Mouse (Mus musculus) thymus, adult 2 months (tissue): ENCODE data around the gene Csnk2a2. TPM values are rescaled to one million over a fixed set of nuclear protein-coding genes. Genes with fewer than 3 reads are reported as not detected.
A peak's percentile ranks its signal among the peaks of the same experiment; 100 is the strongest.

ENCODE experiments used
- DNase-seq: peaks from one replicate; pipeline ENCODE4 v3.0.0; 2021
- H3K27ac ChIP-seq: fragments of 200-500 bp; 2 replicates; pipeline ENCODE4 v1.5.1; 2012; ENCODE audit warnings: low read length, control low read depth; ENCODE audit not compliant: control insufficient read depth, insufficient read depth
- H3K27me3 ChIP-seq: fragments of 200-500 bp; 2 replicates; pipeline ENCODE4 v1.6.1; 2012; ENCODE audit warnings: mild to moderate bottlenecking, low read length, moderate library complexity, mixed read lengths; ENCODE audit not compliant: control insufficient read depth, insufficient read depth
- H3K36me3 ChIP-seq: fragments of 200-500 bp; 2 replicates; pipeline ENCODE4 v1.6.1; 2012; ENCODE audit warnings: mild to moderate bottlenecking, low read length, moderate library complexity; ENCODE audit not compliant: control insufficient read depth, insufficient read depth
- H3K4me1 ChIP-seq: fragments of 200-500 bp; replicated peaks from 2 replicates; pipeline ENCODE4 v1.6.1; 2012; ENCODE audit warnings: low read length; ENCODE audit not compliant: control insufficient read depth, insufficient read depth
- H3K4me3 ChIP-seq: fragments of 200-500 bp; 2 replicates; pipeline ENCODE4 v1.5.1; 2012; ENCODE audit warnings: mild to moderate bottlenecking, low read length, control low read depth, moderate library complexity; ENCODE audit not compliant: control insufficient read depth, insufficient read depth
- CTCF ChIP-seq: fragments of 200-500 bp; IDR thresholded peaks from 2 replicates; pipeline ENCODE4 v1.5.1; 2012; ENCODE audit warnings: mild to moderate bottlenecking, control low read depth, low read length, moderate library complexity, borderline replicate concordance; ENCODE audit not compliant: control insufficient read depth, poor library complexity, insufficient read depth; ENCODE audit errors: extremely low read depth
- POLR2A ChIP-seq: fragments of 200-500 bp; IDR thresholded peaks from 2 replicates; pipeline ENCODE4 v1.6.1; 2012; ENCODE audit warnings: mild to moderate bottlenecking, low read length, control low read depth, moderate library complexity; ENCODE audit not compliant: control insufficient read depth, poor library complexity, insufficient read depth; ENCODE audit errors: extremely low read depth
- WGBS: fragments of 180-500 bp; shearing (Covaris S2); methylation state at CpG from one replicate; pipeline ENCODE4 v1.1.7; 2018; 5-methylcytosine and 5-hydroxymethylcytosine counted together
- polyA plus RNA-seq: library from polyadenylated mRNA; depleted of rRNA; stranded (reverse); fragments of >200 nt; gene quantifications from 2 replicates; pipeline ENCODE4 v1.2.3, GENCODE M21; 2012

Gene Csnk2a2
- polyA plus RNA-seq, 1 experiment = 35.2 TPM

DNA sequence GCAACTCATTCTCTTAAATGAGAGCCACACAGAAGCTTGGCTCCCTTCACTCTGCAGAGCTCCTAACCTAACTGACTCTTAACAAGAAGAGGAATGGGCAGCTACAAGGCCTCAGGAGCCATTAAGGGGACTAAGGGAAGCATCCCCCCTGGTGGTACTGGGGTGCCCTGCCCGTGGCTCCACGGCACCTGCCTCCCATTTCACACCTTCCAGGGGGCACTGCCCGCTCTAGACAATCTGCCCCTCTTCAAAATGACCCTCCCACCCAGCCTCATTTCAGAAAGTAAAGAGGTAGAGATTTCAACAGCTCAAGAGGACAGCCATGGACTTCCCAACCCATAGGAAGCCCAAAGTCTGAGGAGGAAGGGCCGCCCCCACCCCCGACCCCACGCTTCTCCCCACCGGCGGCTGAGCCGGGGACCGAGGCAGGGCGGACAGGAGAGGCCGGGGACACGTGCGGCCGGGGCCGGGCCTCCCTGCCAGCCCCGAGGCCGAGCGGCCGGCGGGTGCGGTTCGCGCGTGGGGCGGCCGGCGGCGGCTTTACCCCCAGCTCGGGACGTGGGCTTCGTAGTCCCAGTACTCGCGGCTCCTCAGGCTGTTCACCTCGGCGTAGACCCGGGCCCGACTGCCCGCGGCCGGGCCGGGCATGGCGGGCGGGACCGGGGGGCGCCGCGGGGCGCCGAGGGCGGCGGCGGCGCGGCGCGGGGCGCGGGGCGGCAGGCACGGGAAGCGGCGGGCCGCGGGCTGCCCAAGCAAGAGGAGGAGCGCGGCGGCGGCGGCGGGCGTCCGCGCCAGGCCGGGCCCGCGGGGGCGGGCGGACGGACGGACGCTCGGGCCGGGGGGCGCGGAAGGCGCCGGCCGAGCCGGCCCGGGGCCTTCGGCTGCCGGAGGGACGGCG, 1.8 kb downstream of the Csnk2a2 start:
- H3K4me1 ChIP-seq = peaks cover 7% of the 10 kb centered on the region
- no peak for TF ChIP-seq POLR2A
- no peak for TF ChIP-seq CTCF
- no peaks in the 10 kb centered on the region for H3K27me3 ChIP-seq
- 11% methylated on average over 86 of the region's 95 CpGs for WGBS
- H3K4me3 ChIP-seq = peak overlapping the region; percentile 69
- peaks cover 23% of the 10 kb centered on the region; the same call in 1 of the 2 replicates for H3K36me3 ChIP-seq
- H3K27ac ChIP-seq = no peak overlapping the region
- peak; percentile 13 for DNase-seq

DNA sequence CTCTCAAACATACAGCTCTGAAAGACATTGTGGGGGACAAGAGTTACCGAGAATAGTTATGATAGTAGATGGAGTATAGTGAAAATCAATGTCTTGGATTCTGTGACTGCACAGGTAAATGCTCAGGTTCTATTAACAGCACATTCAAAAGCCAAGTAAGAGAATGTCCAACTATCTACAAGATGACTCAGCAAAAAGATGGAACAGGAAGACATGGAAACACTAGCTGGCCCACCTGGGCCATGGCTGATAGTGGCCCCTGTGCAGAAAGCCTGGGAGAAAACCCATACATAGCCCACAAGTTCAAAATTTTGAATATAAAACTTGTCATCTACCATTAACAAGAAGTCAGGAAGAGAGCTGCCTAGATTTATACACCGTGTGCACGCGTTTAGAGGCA, 19.8 kb downstream of the Csnk2a2 start:
- no peak for DNase-seq
- peaks cover 44% of the 10 kb centered on the region for H3K36me3 ChIP-seq

DNA sequence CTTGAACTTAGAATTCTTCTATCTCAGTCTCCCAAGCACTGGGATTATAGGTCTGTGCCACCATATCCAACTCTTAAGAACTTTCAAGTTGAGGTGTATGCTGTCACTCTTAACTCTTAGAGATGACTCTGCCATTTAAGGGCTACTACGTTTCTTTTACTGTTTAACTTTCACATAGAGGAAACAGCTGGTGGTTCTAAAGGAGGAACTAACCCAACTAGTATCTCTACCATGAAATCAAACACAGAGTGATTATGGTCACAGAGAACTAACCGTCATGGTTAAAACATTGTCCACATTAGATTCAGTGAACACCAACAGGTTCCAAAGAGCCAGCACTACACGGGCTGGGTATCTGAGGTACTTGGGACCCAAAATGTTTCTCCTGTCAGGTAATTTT, 20.8 kb downstream of the Csnk2a2 start:
- TF ChIP-seq POLR2A (no peak), CTCF (no peak)
- 86% methylated on average over 3 of the region's 3 CpGs for WGBS
- H3K27me3 ChIP-seq = no peaks in the 10 kb centered on the region
- no peaks in the 10 kb centered on the region for H3K4me1 ChIP-seq
- H3K36me3 ChIP-seq = peaks cover 44% of the 10 kb centered on the region
- H3K4me3 ChIP-seq = no peak overlapping the region
- no peak for DNase-seq
- H3K27ac ChIP-seq = no peak overlapping the region

More for the DNA sequence above, 19.8 kb downstream of the Csnk2a2 start:
- Histone ChIP-seq H3K27ac (no peak overlapping the region), H3K4me3 (no peak overlapping the region), H3K27me3 (no peaks in the 10 kb centered on the region), H3K4me1 (no peaks in the 10 kb centered on the region)
- TF ChIP-seq CTCF (no peak), POLR2A (no peak)
- WGBS = 97% methylated on average over 4 of the region's 4 CpGs

GRCm38 (mm10) chr8:95466543-95466942, 23.3 kb downstream of the Csnk2a2 start:
- no peaks in the 10 kb centered on the region for H3K27me3 ChIP-seq
- no peaks in the 10 kb centered on the region for H3K4me1 ChIP-seq
- no peak for TF ChIP-seq POLR2A
- TF ChIP-seq CTCF = no peak
- WGBS = 95% methylated on average over 2 of the region's 2 CpGs
- no peak overlapping the region for H3K27ac ChIP-seq
- H3K36me3 ChIP-seq = peaks cover 36% of the 10 kb centered on the region
- no peak overlapping the region for H3K4me3 ChIP-seq
- DNase-seq = no peak

- H3K4me1 ChIP-seq = no peaks in the 10 kb centered on the region
- WGBS = 84% methylated on average over 8 of the region's 8 CpGs
- no peak overlapping the region for H3K27ac ChIP-seq
- H3K4me3 ChIP-seq = no peak overlapping the region
- H3K36me3 ChIP-seq = peaks cover 69% of the 10 kb centered on the region
- DNase-seq = no peak
- TF ChIP-seq POLR2A (no peak), CTCF (no peak)
- no peaks in the 10 kb centered on the region for H3K27me3 ChIP-seq
Measured at GRCm38 (mm10) chr8:95452518-95452917, 37.3 kb downstream of the Csnk2a2 start.

GRCm38 (mm10) chr8:95450271-95450670, 39.6 kb downstream of the Csnk2a2 start:
- no peaks in the 10 kb centered on the region for H3K27me3 ChIP-seq
- WGBS = 95% methylated on average over 5 of the region's 5 CpGs
- peaks cover 48% of the 10 kb centered on the region for H3K36me3 ChIP-seq

More at GRCm38 (mm10) chr8:95450271-95450670, 39.6 kb downstream of the Csnk2a2 start:
- no peak overlapping the region for H3K27ac ChIP-seq
- H3K4me1 ChIP-seq = no peaks in the 10 kb centered on the region
- TF ChIP-seq CTCF = no peak
- no peak for TF ChIP-seq POLR2A
- DNase-seq = no peak
- H3K4me3 ChIP-seq = no peak overlapping the region
